Mouse (Mus musculus): ENCODE measurements around the gene Slc9a5. TPM values are rescaled to one million over a fixed set of nuclear protein-coding genes. Genes with fewer than 3 reads are reported as not detected.

Slc9a5 gene
- 1 to 10 TPM; 1.1 to 1.5 TPM for total RNA-seq (2023)

DNA sequence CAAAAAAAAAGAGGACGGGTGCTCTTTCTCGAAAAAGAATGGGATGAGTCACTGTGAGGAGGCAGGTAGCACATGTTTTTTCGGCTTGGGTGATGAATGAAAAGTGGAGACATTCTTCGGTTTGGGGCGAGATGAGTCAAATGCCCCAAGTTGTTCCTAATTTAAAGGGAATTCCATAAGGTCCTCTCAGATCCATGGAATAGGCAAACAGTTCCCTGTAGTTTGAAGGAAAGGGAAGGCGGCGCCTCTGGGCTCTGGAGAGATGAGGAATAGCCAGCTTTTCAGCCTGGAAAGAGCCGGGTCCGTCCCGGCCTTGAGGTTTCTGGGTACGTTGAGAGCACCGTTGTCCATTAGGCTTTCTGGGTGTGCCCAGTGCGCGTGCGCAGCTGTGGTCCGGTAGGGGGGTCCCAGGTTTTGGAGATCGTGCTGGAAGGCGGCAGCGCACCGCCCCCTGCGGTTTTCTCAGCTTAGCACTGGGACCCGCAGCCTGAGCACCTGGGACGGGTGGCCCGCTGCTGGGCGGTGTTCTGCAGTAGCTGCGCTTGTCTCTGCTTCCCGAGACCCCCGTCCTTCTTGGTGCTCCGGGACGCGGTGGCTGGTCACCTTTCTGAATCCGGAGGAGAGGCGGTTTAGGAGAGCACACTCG is at the start of gene Slc9a5:
Gene Slc9a5, plus strand, starts transcription at position 394 of the 646 bp plus-strand sequence.

DNA sequence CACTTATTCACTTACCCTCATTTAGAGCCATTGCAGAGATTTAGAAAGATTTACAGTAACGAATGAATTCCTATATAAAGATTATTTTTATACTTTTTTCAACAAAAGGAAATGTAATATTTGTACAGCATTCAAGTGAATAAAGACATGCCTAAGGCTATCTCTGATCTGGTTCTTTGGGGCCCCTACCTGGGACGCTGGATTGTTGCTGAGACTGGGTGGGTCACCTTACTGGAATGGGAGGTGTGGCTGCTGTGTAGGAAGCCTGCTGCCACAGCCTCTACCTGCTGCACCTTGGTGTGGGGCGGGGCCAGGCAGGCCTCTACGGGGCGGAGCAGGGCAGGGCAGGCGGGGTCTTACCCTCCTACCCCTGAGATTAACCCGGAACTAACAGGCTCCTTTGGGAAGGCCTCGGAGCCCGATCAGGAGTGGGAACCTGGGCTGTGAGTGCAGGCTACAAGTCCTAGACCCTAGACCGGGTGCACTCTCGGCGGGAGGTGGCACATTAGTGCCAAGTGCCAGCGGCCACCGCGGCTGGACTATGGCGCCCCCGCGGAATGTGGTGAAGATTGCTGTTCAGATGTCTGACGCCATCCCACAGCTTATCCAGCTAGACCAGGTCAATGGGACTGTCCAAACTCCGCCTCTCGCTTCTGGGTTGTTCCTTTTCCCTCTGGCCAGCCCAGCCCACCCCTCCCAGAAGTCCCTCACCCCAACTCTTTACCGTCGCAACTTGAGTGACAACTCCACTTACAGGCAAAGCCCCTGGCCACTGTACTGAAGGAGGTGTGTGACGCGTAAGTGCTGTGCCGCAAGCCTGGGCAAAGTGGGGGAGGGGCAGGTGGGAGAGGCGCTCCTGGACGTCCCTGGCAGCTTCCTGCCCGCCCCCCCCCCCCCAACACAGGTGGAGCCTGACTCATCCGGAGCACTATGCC is 43.2 kb upstream of the Slc9a5 start, which contains the start of gene Elmo3:
Gene Elmo3, plus strand, starts transcription at position 391 of the 935 bp plus-strand sequence.

DNA sequence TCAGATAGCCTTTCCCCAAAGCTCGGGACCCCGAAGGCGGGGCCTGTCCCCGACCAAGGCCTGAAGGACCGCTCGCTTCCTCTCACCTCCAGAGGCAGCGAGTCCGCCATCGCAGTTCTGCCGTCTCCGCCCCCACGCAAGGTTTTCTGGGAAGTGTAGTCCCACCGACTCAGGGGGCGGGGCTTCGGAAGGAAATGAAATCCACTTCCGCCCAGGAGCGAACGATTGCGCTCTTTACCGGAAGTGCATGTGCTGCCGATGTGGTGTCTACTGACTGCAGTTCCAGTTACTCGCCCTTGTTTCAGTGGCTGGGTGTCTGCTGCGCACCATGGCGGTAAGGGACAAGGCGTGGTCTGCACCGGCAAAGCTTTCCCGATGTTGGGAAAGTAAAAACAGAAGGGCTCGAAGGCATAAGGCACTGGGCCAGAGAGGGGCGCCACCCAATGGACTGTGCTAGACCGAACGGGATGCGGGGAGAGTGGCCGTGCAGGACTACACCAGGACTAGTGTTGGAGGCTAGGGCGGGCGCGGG is 22.4 kb upstream of the Slc9a5 start, which contains the start of the genes Lrrc29 and Tmem208:
Gene Lrrc29, minus strand, starts transcription at position 138 of the 532 bp plus-strand sequence.
Gene Tmem208, plus strand, starts transcription at position 214 of the 532 bp plus-strand sequence.

DNA sequence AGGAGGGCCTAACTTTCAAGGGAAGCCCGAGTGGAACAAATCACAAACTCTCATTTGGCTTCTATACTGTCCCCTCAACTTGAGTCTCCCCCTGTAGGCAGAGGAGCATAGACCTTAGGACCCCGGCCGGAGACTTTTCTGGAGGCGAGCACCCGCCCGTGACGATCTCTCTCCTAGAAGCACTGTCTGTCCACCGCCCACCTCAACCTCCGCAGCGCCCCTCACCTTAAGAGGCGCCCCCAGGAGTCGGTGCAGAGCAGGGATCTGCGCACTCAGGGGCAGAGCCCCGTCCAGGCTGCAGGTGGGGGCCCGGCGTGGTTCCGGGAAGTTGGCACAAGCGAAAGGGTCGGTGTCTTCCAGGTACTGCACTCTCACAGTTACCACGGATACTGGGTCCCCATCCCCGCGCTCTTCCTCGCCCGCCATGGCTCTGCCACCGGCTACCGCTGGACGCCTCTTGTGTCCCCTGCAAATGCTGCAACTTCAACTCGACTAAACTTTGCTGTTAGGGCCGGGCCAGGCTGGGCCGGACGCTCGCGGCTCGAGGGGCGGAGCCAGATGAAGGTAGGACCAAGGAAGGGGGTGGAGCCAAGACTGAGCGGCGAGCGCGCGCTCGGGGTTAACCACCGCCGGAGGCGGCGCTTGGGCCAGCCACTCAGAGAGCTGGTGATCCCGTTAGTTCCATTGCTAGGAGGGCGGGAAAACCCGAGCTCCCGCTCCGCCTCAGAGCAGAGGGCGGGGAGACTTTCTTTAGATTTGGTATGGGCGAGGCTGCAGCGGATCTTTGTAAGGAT is 1.0 kb upstream of the Slc9a5 start, which contains the start of gene Fhod1:
Gene Fhod1, minus strand, starts transcription at position 526 of the 794 bp plus-strand sequence.

DNA sequence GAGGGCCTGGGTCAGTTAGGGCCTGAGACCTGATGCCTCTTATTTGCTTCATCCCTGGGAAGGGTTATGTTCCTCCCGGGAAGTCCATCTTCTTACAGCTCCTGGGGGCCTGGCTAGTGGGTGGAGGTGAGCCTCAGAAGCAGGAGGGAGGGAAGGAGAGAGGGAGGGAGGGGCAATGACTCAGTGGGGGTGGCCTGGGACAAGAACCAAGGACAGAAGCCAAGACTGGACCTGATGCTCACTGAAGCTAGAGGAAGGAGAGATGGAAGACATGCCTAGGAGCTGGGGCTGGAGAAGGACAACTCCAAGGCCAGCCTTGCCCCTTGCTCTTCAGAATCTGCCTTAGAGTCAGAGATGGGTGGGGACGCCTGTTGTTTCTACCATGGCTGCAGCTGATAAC is 24.4 kb downstream of the Slc9a5 start, which contains the start of gene Plekhg4:
Gene Plekhg4, plus strand, starts transcription at position 243 of the 400 bp plus-strand sequence.

DNA sequence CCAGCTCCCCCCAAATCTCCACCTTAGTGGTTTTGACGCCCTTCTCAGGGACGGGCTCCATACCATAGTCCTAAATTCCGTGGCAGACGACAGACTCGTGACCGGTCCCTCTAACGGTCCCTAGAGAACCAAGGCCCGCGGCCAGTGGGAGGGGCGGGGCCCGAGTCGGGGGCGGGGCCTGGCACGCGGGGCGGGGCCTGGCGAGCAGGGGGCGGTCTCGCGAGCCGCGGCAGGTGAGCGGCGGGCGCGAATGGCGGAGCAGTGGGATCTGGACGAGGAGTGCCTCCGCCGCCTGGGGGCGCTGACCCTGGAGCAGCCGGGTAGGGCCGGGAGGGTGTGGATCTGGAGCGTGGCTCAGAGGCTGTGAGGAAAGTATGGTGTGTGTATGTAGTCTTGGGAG is 64.7 kb downstream of the Slc9a5 start, which contains the start of the genes Kctd19 and Lrrc36:
Gene Kctd19, minus strand, starts transcription at position 112 of the 400 bp plus-strand sequence.
Gene Lrrc36, plus strand, starts transcription at position 181 of the 400 bp plus-strand sequence.

Other genes with a start within 250 kb of the Slc9a5 start
- not detected for gene Ces4a, start 217.0 kb upstream of the Slc9a5 start, total RNA-seq (2023)
- gene Cbfb, start 178.2 kb upstream of the Slc9a5 start, total RNA-seq (2023): 10 to 100 TPM; 75.2 to 82.3 TPM
- 10 to 100 TPM; 35.5 to 39.9 TPM for gene D230025D16Rik, start 123.7 kb upstream of the Slc9a5 start, total RNA-seq (2023)
- gene B3gnt9, start 93.7 kb upstream of the Slc9a5 start, total RNA-seq (2023): under 1 TPM; 0.69 to 0.84 TPM
- gene Tradd, start 84.2 kb upstream of the Slc9a5 start, total RNA-seq (2023): 10 to 100 TPM; 15.9 to 22.2 TPM
- 1 to 10 TPM; 4.8 to 4.9 TPM for gene Fbxl8, start 84.2 kb upstream of the Slc9a5 start, total RNA-seq (2023)
- gene Hsf4, start 79.0 kb upstream of the Slc9a5 start, total RNA-seq (2023): not detected
- not detected for gene Nol3, start 72.7 kb upstream of the Slc9a5 start, total RNA-seq (2023)
- gene 4931428F04Rik, start 59.0 kb upstream of the Slc9a5 start, total RNA-seq (2023): 1 to 10 TPM in 1 of 2 experiments, under 1 TPM in 1; 0.78 to 1.1 TPM
- 1 to 10 TPM in 1 of 2 experiments, under 1 TPM in 1; 0.89 to 1.4 TPM for gene Exoc3l, start 52.7 kb upstream of the Slc9a5 start, total RNA-seq (2023)
- gene E2f4, start 51.2 kb upstream of the Slc9a5 start, total RNA-seq (2023): 10 to 100 TPM; 55.7 to 57.8 TPM
- gene Elmo3, start 43.2 kb upstream of the Slc9a5 start, total RNA-seq (2023): 1 to 10 TPM in 1 of 2 experiments, under 1 TPM in 1; 0.84 to 1.1 TPM
- 1 to 10 TPM; 6.0 to 6.4 TPM for gene Lrrc29, start 22.6 kb upstream of the Slc9a5 start, total RNA-seq (2023)
- 10 to 100 TPM; 27.4 to 27.9 TPM for gene Tmem208, start 22.5 kb upstream of the Slc9a5 start, total RNA-seq (2023)
- 10 to 100 TPM; 31.8 to 40.1 TPM for gene Fhod1, start 890 bp upstream of the Slc9a5 start, total RNA-seq (2023)
- gene Plekhg4, start 24.4 kb downstream of the Slc9a5 start, total RNA-seq (2023): under 1 TPM in 1 of 2 experiments, not detected in 1; 0.13 TPM
- gene Kctd19, start 64.7 kb downstream of the Slc9a5 start, total RNA-seq (2023): not detected
- gene Lrrc36, start 64.7 kb downstream of the Slc9a5 start, total RNA-seq (2023): not detected
- 10 to 100 TPM; 10.9 to 18.1 TPM for gene Tppp3, start 122.7 kb downstream of the Slc9a5 start, total RNA-seq (2023)
- 1 to 10 TPM; 1.8 TPM for gene Zdhhc1, start 148.1 kb downstream of the Slc9a5 start, total RNA-seq (2023)
- not detected for gene Hsd11b2, start 169.9 kb downstream of the Slc9a5 start, total RNA-seq (2023)
- 100 to 1,000 TPM; 142 to 159 TPM for gene Atp6v0d1, start 217.2 kb downstream of the Slc9a5 start, total RNA-seq (2023)

All from neutrophil, adult 59 days (primary cell).